Mouse (Mus musculus) neutrophil, adult 83 days (primary cell): ENCODE data around the gene Olfr730. TPM values are rescaled to one million over a fixed set of nuclear protein-coding genes. Genes with fewer than 3 reads are reported as not detected.

Experiments used
- total RNA-seq, 2 experiments: library from RNA; stranded (reverse); gene quantifications; one replicate each; pipeline ENCODE4 v1.2.4; 2023

The Olfr730 gene
- total RNA-seq = not detected

GRCm38 (mm10) chr14:50188098-50188497 is at the start of gene Olfr730:
Gene Olfr730, minus strand, starts transcription at chr14:50188198.

DNA sequence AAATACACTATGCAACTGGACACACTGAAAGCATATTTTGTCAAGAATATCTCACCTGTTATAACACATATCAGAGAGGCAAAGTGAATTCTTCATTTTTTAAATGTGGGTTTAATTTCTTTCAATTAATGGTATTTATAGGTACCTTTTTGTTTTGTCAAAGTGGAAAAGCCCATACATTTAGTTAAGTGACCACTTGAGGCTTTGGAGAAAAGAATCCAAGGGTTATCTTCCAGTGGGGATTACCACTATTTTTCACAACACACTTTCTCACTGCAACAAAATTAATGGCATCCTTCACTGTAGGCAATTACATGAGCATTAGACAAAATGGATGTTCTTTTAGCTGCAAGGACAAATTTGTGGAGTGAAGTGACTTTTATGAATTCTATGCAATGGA is 35.2 kb downstream of the Olfr730 start, which contains the start of gene Olfr729:
Gene Olfr729 (minus strand): TSS at position 101 of the 400 bp plus-strand sequence.

DNA sequence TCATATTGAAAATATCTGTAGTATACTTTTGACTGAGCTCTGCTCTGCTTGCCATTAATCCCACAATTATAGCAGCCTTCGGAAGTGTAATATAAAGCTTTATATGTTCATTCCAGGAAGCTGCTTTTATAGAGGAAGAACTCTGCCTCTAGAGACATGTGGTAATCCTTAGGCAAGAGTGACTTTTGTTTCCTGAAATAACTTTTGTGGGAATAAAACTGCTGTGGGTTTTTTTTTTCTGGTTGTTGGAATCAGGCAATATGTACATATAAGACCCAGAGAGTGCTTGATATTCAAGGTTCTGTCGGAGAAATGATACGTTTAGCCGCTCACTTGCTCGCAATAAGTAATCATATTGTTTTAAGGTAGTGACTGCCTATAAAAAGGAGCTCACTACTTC is 45.4 kb downstream of the Olfr730 start, which contains the start of gene Olfr728:
Gene Olfr728 (minus strand): TSS at position 101 of the 400 bp plus-strand sequence.

Other genes starting within 250 kb of the Olfr730 start
- not detected for gene Olfr724, start 224.9 kb downstream of the Olfr730 start, total RNA-seq
- not detected for gene Olfr725, start 147.8 kb downstream of the Olfr730 start, total RNA-seq
- not detected for gene Olfr726, start 97.2 kb downstream of the Olfr730 start, total RNA-seq
- gene Olfr727, start 65.0 kb downstream of the Olfr730 start, total RNA-seq = not detected
- gene Olfr728, start 45.5 kb downstream of the Olfr730 start, total RNA-seq = not detected
- gene Olfr729, start 35.3 kb downstream of the Olfr730 start, total RNA-seq = not detected
- gene Olfr731, start 53.7 kb upstream of the Olfr730 start, total RNA-seq = not detected
- gene Olfr732, start 96.0 kb upstream of the Olfr730 start, total RNA-seq = not detected
- not detected for gene Olfr733, start 113.3 kb upstream of the Olfr730 start, total RNA-seq
- not detected for gene Olfr734, start 138.6 kb upstream of the Olfr730 start, total RNA-seq
- under 1 TPM in 1 of 2 experiments, not detected in 1; 0.09 TPM for gene Olfr735, start 160.7 kb upstream of the Olfr730 start, total RNA-seq
- gene Tlr11, start 169.7 kb upstream of the Olfr730 start, total RNA-seq = under 1 TPM; 0.22 TPM
- gene Olfr736, start 193.0 kb upstream of the Olfr730 start, total RNA-seq = not detected
- not detected for gene Olfr738, start 219.4 kb upstream of the Olfr730 start, total RNA-seq
- not detected for gene Olfr739, start 230.4 kb upstream of the Olfr730 start, total RNA-seq